Mouse (Mus musculus) left cerebral cortex, postnatal 25 days (tissue): ENCODE measurements around the gene Wfdc16. TPM values are rescaled to one million over a fixed set of nuclear protein-coding genes. Genes with fewer than 3 reads are reported as not detected.
"Not testable (repeated sequence)": the region's sequence is repeated elsewhere in the genome, so short reads cannot be mapped to it uniquely, and the experiment has no call there.

Experiments used
- DNase-seq, 2 experiments: peaks; one replicate each; pipeline ENCODE4 v3.0.0; 2022; ENCODE audit warnings: low spot score in 2 of 2, mixed read lengths in 1 of 2
- intact Hi-C: fragments of 180-260 bp; cut with DNase I; formaldehyde crosslinking; loops from one replicate; pipeline ENCODE4 v1.15.1; 2025
- total RNA-seq, 2 experiments: library from RNA; stranded (reverse); gene quantifications; 2 replicates each; pipeline ENCODE4 v1.2.3; 2021

Gene Wfdc16
- total RNA-seq = not detected

- intact Hi-C loops = no loop called here
- no peak for DNase-seq
Observed at GRCm38 (mm10) chr2:164638696-164639095, at the start of gene Wfdc16. TSS of gene Wfdc16 (minus strand) at chr2:164638796.

GRCm38 (mm10) chr2:164684807-164685206, 46.2 kb upstream of the Wfdc16 start, which contains the start of gene Wfdc13:
TSS of gene Wfdc13 (plus strand) at chr2:164685107.
- no peak for DNase-seq
- intact Hi-C loops = no loop called here

GRCm38 (mm10) chr2:164679906-164680305, 41.3 kb upstream of the Wfdc16 start:
- DNase-seq = no peak
- intact Hi-C loops = loop anchor here (2.0 kb wide), 1 partner anchor 47 kb away; no protein-coding TSS in a partner anchor

DNA sequence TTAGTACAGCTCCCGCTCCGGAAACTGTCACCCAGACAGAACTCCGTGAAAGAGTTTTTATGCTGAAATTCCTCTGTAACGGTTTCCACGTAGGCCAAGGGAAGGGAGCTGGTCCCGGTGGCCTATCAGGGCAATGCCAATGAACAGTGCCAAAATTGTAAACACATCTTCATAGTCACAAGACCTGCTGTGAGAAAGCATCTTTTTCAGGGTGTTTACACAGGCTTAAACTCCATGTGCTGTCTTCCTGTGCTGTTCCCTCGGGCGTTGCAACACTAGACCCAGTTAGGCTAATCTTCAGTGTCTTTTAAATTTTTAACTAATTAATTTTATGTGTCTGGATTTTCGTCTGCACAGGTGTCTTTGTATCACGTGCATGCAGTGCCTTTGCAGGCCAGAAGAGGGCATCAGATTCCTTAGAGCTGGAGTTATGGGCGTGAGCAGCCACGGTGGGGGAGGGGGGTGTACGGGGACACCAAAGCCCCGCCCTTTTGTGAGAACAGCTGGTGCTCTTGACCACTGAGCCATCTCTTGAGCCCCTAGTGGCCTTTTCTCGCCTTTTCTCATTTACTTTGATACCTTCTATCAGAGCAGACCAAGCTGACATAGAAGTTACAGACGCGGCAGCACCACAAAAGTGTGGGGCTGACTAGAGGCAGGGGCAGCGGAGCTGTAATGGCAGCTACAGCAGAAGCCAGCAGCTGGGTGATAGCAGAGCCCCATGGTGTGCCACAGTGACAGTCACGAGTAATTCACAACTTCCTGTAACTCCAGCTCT, 40.4 kb upstream of the Wfdc16 start:
- peak; percentile 50 to 60 for DNase-seq
- intact Hi-C loops = loop anchor here (2.0 kb wide), 1 partner anchor 48 kb away; no protein-coding TSS in a partner anchor

DNA sequence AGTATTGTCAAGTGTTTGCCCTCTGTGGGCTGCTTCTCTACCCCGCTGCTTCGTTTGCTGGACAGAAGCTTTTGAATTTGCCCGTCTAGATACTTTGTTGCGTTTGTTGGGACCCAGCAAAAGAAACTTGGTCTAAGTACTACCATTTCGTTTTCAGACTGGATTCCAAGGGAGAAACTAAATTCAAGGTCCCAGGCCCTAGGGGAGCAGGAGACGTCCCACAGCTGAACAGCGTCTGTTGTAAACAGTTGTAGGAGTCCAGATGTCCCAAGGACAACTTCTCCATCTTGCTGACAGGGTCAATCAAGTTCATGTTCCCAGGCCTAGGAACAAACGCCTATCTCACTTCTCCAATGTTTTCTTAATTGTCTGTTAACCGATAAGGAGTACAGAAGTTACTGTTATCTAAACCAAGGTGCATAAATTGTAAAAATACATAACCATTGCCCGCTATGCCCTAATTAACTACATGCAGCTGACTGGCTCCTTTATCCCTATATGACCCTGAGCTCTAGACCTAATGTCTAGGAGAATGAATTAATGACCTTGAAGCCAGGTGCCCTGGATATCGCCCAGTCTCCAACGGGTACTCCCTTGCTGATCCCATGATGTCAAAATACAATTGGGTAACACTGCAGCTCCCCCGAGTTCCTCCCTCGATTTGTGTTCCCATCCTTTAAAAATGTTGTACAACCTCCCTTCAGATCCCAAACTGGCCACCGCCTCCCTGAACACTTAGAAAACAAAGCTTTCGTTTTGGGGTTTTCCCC, 38.5 kb upstream of the Wfdc16 start:
- DNase-seq = no peak
- intact Hi-C loops = no loop called here

- intact Hi-C loops = no loop called here
- DNase-seq = no peak
Observed at GRCm38 (mm10) chr2:164676103-164676502, 37.5 kb upstream of the Wfdc16 start.

GRCm38 (mm10) chr2:164673987-164674386, 35.4 kb upstream of the Wfdc16 start, which contains the start of gene Wfdc11:
TSS of gene Wfdc11 (minus strand) at chr2:164674087.
- DNase-seq = peak in 1 of 2 experiments; percentile 36
- intact Hi-C loops = no loop called here

- DNase-seq = no peak
- intact Hi-C loops = no loop called here
Observed at GRCm38 (mm10) chr2:164670938-164671337, 32.3 kb upstream of the Wfdc16 start.

DNA sequence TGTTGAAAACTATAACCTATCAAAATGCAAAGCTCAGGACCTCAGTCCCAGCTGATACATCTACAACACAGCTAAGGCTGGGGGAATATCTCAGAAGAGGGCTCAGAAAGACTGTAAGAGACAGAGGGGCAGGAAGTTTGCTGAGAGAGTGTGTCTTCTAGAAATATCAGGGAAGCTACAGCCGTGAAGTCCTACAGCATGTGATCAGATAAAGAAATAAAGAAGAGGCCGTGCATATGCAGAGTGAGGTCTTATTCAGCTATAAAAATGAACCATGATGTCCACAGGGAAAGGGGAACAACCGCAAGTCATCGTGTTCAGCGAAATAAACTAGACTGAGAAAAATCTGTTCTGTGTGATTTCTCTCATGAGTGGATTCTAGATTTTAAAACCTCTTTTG, 31.7 kb upstream of the Wfdc16 start:
- intact Hi-C loops = no loop called here
- no peak for DNase-seq

GRCm38 (mm10) chr2:164664851-164665250, 26.3 kb upstream of the Wfdc16 start:
- no peak for DNase-seq
- intact Hi-C loops = no loop called here

DNA sequence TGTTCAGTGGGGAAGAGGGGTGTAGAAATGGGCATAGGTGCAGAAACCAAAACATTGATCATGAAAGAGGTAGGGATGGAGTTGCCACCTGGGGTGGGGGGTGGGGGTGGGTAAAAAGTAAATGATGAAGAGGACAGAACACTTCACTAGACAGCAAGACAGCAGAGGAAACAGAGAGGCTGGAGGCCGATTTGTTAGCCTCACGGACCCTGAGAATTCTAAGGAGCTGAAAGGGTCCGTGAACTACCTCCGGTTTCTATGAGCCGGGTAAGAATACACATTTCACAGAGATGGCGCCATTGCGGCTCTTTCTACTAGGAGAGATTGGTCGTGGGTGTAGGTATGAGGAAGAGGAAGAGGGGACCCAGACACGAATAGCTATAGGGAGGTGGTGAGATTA, 17.9 kb upstream of the Wfdc16 start, which contains the start of gene Wfdc9:
Gene Wfdc9 (minus strand): TSS at position 101 of the 400 bp plus-strand sequence.
- DNase-seq = no peak
- intact Hi-C loops = no loop called here

- DNase-seq = peak in 1 of 2 experiments; percentile 3
Observed at GRCm38 (mm10) chr2:164655858-164656257, 17.3 kb upstream of the Wfdc16 start, which contains the start of gene Wfdc10. TSS of gene Wfdc10 (plus strand) at chr2:164656046.

DNA sequence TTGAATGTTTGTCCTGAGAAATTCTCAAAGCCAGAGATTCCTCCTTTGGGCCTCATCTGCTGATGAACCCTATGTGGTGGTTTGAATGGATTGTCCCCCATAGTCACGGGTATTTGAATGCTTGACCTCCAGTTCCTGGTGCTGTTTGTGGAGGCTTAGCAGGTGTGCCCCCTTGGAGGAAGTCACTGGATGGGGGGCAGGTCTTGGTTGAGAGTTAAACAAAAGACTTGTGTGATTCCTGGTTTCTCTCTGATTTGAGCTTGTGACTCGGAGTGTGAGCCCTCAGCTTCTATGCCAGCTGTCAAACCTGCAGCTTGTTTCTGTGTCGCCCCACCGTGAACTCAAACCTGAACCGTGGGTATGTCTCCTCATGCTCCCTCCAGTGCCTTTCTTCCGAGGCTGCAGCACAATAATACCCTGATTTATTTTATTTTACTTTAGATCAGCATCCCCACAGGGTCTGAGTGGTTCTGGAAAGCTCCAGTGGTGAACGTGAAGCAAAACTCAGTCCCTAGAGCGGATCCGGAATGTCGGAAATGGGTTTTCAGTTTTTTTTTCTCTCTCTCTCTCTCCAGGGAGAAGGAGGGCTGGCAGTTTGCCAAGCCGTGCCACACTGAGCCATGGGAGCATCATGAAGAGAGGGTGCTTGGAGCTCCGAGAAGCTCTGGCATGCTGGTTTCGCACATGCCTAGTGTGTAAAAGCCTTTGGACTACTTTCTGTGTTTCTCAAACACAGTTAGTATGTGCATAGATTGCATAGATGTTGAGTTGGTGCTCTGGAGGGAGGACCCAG, 3.5 kb upstream of the Wfdc16 start:
- intact Hi-C loops = no loop called here
- peak in 1 of 2 experiments; percentile 11 for DNase-seq

More at GRCm38 (mm10) chr2:164655858-164656257, 17.3 kb upstream of the Wfdc16 start, which contains the start of gene Wfdc10:
- intact Hi-C loops = no loop called here

DNA sequence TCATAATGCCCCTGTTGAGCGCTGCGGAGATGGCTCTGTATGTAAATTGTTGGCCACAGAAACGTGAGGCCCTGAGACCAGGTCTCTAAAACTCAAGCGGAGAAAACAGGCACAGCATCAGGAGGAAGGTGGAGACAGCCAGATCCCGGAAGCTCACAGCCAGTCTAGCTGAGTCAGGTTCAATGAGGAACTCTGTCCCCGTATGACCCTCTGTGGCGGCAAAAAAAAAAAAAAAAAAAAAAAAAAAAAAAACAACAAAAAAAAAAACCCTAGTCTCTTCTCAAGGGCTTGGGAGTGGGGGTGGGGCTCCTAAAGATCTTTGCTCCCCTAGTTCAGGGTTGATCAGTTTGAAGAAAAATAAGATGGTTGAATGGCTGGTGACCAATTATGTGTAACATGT, 2.5 kb upstream of the Wfdc16 start:
- DNase-seq = no peak
- intact Hi-C loops = no loop called here

GRCm38 (mm10) chr2:164635266-164635665, 3.3 kb downstream of the Wfdc16 start:
- intact Hi-C loops = no loop called here
- no peak for DNase-seq

DNA sequence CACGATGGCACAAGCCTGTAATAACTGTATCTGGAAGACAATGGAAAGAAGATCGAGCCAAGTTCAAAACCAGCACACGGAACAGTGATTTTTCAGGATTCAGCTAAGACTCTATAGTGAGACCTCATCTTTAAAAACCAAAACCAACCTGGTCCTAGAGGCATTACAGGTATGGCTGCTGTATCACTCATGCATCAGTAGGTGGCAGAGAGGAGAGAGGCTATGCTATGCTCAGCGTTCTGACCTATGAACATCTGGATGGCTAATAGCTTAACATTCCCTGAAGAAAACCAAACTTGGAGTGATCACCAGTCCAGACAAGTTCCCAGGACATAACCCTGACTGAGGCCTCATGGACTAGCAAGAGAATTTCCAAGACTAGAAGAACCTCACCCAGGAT, 16.8 kb downstream of the Wfdc16 start:
- intact Hi-C loops = no loop called here

GRCm38 (mm10) chr2:164619050-164619449, 19.5 kb downstream of the Wfdc16 start:
- DNase-seq = no peak
- intact Hi-C loops = no loop called here

More for the DNA sequence above, 16.8 kb downstream of the Wfdc16 start:
- no peak for DNase-seq

DNA sequence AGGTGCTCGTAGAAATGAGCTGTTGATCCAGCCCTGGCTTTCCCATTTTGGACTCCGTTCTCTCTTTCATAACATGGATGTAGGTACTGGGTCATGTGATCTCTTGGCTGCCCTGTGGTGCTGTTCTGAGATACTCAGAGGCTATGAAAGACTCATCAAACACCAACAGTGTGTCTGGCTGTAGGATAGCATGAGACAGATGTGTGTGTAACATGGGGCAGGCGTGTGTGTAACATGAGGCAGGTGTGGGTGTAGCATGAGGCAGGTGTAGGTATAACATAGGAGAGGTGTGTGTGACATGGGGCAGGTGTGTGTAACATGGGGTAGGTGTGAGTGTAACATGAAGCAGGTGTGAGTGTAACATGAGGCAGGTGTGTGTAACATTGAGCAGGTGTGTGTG, 23.2 kb downstream of the Wfdc16 start:
- no peak for DNase-seq
- intact Hi-C loops = no loop called here

- intact Hi-C loops, DNase-seq: not testable (repeated sequence)
Observed at GRCm38 (mm10) chr2:164613471-164613870, 25.1 kb downstream of the Wfdc16 start, which contains the start of the genes Wfdc6b and Wfdc8. TSS of gene Wfdc6b (plus strand) at chr2:164613522. TSS of gene Wfdc8 (minus strand) at chr2:164613626.
